Mouse (Mus musculus): ENCODE results near the gene Manf.

Manf gene

GRCm38 (mm10) chr9:106891829-106892551 lies at the start of gene Manf:
Gene Manf, minus strand, starts transcription at chr9:106891979.
- peak; percentile 98 for DNase-seq

GRCm38 (mm10) chr9:106934998-106935397 lies 43.2 kb upstream of the Manf start:
- no peak for DNase-seq

DNA sequence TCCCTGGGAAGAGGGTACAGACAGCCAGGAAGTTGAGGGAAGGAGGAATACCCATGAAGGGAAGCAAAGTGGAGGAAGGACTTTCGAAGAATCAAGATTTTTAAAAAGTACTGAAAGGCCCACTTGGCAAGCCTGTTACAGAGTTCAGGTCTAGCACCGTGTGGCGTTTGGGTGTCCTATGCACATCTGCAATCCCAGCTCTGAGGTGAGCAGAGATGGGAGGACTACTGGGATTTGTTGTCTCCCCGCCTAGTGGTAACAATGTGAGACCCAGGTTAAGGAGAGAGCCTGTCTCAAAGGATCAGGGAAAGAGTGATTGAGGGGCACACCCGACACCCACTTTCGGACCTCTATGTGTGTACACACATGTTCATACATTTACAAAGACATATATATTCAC lies 23.1 kb upstream of the Manf start:
- DNase-seq = no peak

DNA sequence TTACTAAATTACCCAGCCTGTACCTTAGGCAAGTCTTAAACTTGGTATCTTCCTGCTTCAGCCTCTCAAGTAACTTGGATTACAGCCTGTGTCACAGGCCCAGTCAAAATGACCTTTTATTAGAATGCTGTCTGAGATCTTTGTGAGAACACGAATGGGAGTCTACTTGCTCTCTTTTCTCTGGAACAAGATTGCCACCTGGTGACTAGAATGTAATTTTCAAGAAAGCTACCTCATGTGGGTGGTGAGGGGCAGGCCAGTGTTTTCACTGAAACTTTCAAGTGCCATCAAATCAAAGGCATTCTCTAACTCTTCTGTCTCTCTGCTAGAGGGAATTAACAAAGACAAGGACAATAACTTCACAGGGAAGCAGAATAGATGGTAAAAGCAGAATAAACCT lies 22.0 kb upstream of the Manf start:
- no peak for DNase-seq

GRCm38 (mm10) chr9:106911624-106912023 lies 19.8 kb upstream of the Manf start:
- DNase-seq = no peak

DNA sequence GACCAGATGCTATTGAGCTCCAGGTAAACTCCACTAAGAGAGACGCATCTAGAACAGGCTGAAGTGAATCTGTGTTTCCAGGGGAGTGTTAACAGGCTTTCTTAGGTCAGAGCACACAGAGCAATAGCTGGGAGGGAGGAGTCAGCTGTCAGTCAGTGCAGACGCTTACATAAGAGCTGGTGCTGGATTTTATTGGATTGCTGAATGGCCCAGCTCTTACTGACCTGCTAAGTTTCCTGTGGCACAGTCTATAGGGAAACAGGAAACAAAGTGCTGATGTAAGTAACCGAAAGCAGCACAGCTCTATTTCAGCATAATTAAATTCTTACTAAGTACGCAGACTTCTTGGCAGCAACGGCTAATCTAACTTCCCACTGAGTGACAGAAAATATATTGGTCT lies 16.9 kb upstream of the Manf start:
- DNase-seq = no peak

- DNase-seq = no peak
Measured at GRCm38 (mm10) chr9:106908174-106908573, 16.4 kb upstream of the Manf start.

DNA sequence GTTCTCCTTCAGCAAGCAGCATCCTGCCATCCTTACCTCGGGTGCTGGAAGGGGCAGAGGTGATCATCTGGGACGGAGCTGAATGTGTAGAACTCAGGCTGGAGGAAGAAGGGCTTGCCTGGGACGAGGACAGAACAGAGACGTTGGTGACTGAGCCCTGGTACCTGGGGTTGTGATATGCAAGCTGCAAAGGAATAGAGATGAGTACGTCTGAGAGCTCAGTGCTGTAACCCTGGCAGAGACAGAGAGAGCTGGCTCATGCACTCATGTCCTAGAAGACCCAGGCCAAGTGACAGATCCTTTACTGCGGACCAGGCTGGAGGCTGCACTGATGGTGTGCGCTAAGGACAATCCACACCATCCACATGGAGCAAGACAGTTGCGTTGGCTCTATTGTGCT lies 14.8 kb upstream of the Manf start:
- no peak for DNase-seq

- DNase-seq = peak; percentile 67
Measured at GRCm38 (mm10) chr9:106903791-106904134, 12.0 kb upstream of the Manf start.

DNA sequence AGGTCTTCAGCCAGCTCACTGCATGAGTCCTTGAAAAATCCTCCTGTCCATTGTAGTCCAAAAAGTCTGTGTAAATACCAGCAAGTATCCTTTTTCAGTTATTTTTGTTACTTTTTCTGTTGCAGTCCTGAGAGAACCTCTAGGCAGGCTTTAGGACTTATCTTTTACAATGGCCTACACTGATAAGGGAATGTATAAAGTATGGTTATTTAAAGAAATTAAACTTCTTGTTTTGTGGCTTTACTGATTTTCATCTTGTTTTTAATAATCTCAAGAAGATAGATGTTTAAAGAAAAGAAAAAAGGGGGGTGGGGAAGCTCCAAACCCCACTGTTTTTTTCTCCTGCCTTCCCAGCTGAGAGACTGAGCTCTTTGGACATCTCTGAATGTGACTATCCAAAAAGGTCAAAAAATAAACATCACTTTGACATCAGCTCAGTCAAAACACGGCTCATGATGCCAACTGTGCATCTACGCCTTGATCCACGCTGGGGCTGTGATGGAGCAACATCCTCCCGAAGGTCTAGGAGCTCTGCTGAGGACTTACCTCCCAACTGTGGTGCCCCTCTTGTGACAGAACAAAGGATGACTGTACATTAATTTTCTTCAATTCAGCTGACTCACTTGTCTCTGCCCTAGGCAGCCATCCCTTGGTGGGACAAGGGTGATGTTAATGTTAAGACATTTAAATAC lies 11.5 kb upstream of the Manf start:
- no peak for DNase-seq

DNA sequence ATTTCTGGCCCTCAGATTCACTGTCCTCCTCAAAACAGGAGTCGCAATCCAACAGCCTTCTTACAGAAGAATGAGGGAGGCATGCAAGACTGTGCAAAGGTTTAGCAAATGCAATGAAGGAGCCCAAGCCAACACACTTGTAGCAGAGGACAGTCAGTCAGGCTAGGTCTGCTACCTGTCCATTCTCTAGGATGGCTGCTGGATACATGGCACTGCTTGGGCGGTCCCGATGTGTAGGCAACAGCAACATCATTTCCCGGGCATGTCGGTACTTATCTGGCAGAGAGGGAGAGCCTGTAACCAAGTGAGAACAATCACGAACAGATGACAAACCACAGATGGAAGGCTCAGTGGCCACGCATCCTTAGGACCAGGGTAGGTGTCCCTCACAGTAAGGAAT lies 9.8 kb upstream of the Manf start:
- no peak for DNase-seq

GRCm38 (mm10) chr9:106898901-106899300 lies 7.1 kb upstream of the Manf start:
- no peak for DNase-seq

- no peak for DNase-seq
Measured at GRCm38 (mm10) chr9:106893327-106893726, 1.5 kb upstream of the Manf start.

DNA sequence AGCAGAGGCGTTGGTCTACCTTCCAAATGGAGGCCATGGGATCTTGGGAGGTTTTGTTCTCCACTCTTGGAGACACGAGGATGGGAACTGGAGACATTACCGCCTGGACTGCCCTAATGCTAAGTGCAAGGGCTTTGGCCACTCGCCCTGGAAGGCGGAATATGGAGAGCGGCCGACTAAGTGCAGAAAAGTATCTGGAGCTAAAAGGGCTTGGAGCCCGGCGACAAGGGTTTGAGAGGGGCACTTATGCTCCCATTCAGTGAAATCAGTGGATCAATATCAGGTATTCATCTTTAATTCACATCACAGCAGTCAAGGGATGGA lies 735 bp upstream of the Manf start:
- DNase-seq = no peak

- no peak for DNase-seq
Measured at GRCm38 (mm10) chr9:106891341-106891741, 438 bp downstream of the Manf start.

- DNase-seq = peak; percentile 24
Measured at GRCm38 (mm10) chr9:106890496-106891240, 1.1 kb downstream of the Manf start.

GRCm38 (mm10) chr9:106889321-106889720 lies 2.5 kb downstream of the Manf start:
- DNase-seq = no peak

GRCm38 (mm10) chr9:106888346-106888745 lies 3.4 kb downstream of the Manf start:
- DNase-seq = no peak

- peak; percentile 99 for DNase-seq
Measured at GRCm38 (mm10) chr9:106886828-106887702, 4.7 kb downstream of the Manf start, which contains the start of gene Rbm15b. Gene Rbm15b, minus strand, starts transcription at chr9:106887428.

- DNase-seq = peak; percentile 72
Measured at GRCm38 (mm10) chr9:106885901-106886731, 5.7 kb downstream of the Manf start.

DNA sequence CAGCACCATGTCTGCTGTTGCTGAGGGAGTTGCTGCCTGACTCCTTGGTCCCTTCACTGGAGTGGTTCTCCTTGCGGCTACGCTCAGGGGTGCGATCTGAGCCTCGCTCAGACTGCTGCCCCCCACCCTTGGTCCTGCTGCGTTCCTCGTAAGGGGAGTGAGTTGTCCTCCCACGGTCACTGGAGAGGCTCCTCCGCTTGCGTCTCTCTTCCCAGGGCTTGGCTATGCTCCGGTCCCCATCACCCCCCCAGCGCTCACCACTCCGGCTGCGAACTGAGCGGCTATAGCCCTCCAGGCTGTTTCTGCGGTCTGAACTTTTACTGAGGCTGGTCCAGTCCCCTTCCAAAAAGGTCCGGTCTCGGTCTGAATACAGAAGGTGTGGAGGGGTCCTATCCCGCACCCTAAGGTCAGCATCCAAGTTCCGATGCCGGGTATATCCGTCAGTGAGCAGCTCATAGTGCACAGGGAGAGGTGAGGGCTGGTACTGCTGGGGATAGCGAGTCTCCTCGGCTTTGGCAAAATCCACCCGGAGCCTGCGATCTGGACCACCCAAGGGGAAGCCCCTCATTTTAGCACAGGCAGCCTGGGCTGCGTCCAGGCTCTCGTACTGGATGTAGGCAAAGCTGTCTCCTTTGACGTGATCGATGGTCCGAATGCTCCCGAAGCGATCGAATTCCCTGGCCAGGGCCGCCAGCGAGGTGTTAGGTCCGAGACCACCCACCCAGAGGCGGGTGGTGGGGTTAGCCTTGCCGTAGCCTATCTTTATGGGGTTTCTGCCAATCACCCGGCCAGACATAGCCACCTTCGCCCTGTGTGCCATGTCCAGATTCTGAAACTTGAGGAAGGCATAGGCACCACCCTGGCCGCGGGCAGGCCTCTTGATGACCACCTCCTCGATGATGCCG lies 6.5 kb downstream of the Manf start:
- DNase-seq = peak; percentile 26

Data from kidney, postnatal 10 days (tissue).